In genomic region chr1:191186386-191186770, GRCm38 (mm10) we compare ENCODE assay signal across 9 mouse cellular contexts. TPM values are rescaled to one million over a fixed set of nuclear protein-coding genes. Genes with fewer than 3 reads are reported as not detected.
DNase-seq lines count a peak whose midpoint lies in the region; ATAC-seq and TF ChIP-seq lines count a peak whose summit lies in the region.
"Had no signal": no experiment of that assay in that cellular context is flagged by ENCODE, and none has a peak within 500 bp of the region (broad histone marks: within the 10 kb centered on the region; RNA-seq: fewer than 3 reads in every experiment).

No protein-coding gene starts in this region.

- peak; percentile 35 for DNase-seq in hindbrain, embryonic 10.5 days (ENCODE audit: low spot score)
- DNase-seq in heart, adult 18-20 months, result peak; percentile 61 to 70
- peak; percentile 42 for DNase-seq in kidney, adult 9 months
- DNase-seq in lung, postnatal 0 days (ENCODE audit: low spot score), result peak; percentile 73
- peak; percentile 55 for DNase-seq in urinary bladder, postnatal 25 days (ENCODE audit: low spot score)
- DNase-seq in layer of hippocampus, postnatal 14 days (ENCODE audit: low spot score in 2 of 2), result no peak

- no peak overlapping the region for H3K27ac ChIP-seq in hindbrain, embryonic 10.5 days
- no peak overlapping the region for H3K27ac ChIP-seq in hindbrain, embryonic 16.5 days (ENCODE audit: low read depth, low read length)
- peak overlapping the region; percentile 62; the same call in 1 of the 2 replicates for H3K27ac ChIP-seq in lung, postnatal 0 days (ENCODE audit: low read length)

- H3K4me1 ChIP-seq in hindbrain, embryonic 10.5 days (replicated peaks), result peaks cover 55% of the 10 kb centered on the region
- H3K4me1 ChIP-seq in hindbrain, embryonic 16.5 days (ENCODE audit: control insufficient read depth, insufficient read depth, low read depth, low read length), result peaks cover 29% of the 10 kb centered on the region
- H3K4me1 ChIP-seq in lung, postnatal 0 days (ENCODE audit: insufficient read depth, low read depth, low read length), result peaks cover 19% of the 10 kb centered on the region

- H3K27me3 ChIP-seq in hindbrain, embryonic 10.5 days (ENCODE audit: insufficient read depth, poor library complexity, severe bottlenecking), result peaks cover 94% of the 10 kb centered on the region
- peaks cover 39% of the 10 kb centered on the region for H3K27me3 ChIP-seq in hindbrain, embryonic 16.5 days (replicated peaks; ENCODE audit: control insufficient read depth, insufficient read depth, low read length)
- H3K27me3 ChIP-seq in lung, postnatal 0 days (replicated peaks; ENCODE audit: insufficient read depth, low read length), result no peaks in the 10 kb centered on the region; the same call in 1 of the 2 replicates
- H3K27me3 ChIP-seq: Patski had no signal

- H3K9me3 ChIP-seq in hindbrain, embryonic 10.5 days, result no peaks in the 10 kb centered on the region
- no peaks in the 10 kb centered on the region for H3K9me3 ChIP-seq in hindbrain, embryonic 16.5 days (ENCODE audit: control insufficient read depth, low read length)
- no peaks in the 10 kb centered on the region for H3K9me3 ChIP-seq in lung, postnatal 0 days (ENCODE audit: low read length)

- no peak for TF ChIP-seq CTCF in lung, postnatal 0 days (IDR thresholded peaks at IDR 0.05)

- WGBS in hindbrain, embryonic 10.5 days, result 5% methylated on average over 7 of the region's 7 CpGs
- WGBS in hindbrain, embryonic 16.5 days, result 3% methylated on average over 7 of the region's 7 CpGs
- WGBS in lung, postnatal 0 days, result 3% methylated on average over 7 of the region's 7 CpGs

- no peak for ATAC-seq in hindbrain, embryonic 16.5 days
- ATAC-seq in lung, postnatal 0 days, result no peak
- no peak for ATAC-seq in granulocyte monocyte progenitor cell, adult 5-6 weeks (replicated peaks; ENCODE audit: poor library complexity, severe bottlenecking)
- ATAC-seq: Patski had no signal

- no peak overlapping the region for H3K9ac ChIP-seq in hindbrain, embryonic 16.5 days (ENCODE audit: low read depth, low read length)
- no peak overlapping the region for H3K9ac ChIP-seq in lung, postnatal 0 days (replicated peaks; ENCODE audit: low read depth)

- no peak overlapping the region for H3K4me2 ChIP-seq in hindbrain, embryonic 16.5 days (ENCODE audit: low read length)
- H3K4me2 ChIP-seq in lung, postnatal 0 days (replicated peaks; ENCODE audit: low read depth, low read length), result peak overlapping the region; percentile 70

- no peak for TF ChIP-seq EP300 in lung, postnatal 0 days (IDR thresholded peaks at IDR 0.05)

- H3K4me3 ChIP-seq in hindbrain, embryonic 10.5 days, result peak overlapping the region; percentile 56; the same call in 1 of the 2 replicates
- no peak overlapping the region for H3K4me3 ChIP-seq in hindbrain, embryonic 16.5 days (ENCODE audit: low read length)
- no peak overlapping the region for H3K4me3 ChIP-seq in lung, postnatal 0 days (ENCODE audit: low read depth, low read length)

- no peaks in the 10 kb centered on the region for H3K36me3 ChIP-seq in hindbrain, embryonic 10.5 days
- no peaks in the 10 kb centered on the region for H3K36me3 ChIP-seq in hindbrain, embryonic 16.5 days (ENCODE audit: control insufficient read depth, insufficient read depth, low read length)
- H3K36me3 ChIP-seq in lung, postnatal 0 days (ENCODE audit: insufficient read depth, low read length), result no peaks in the 10 kb centered on the region

RNA-seq across cellular contexts. Expression of gene Fam71a, which starts 21.8 kb away (rescaled TPM):
- not detected in 2 replicates for polyA plus RNA-seq in hindbrain, embryonic 10.5 days (2016; fragmentation: Nextera tagmentation; extraction: Ambion mirVana)
- not detected in 2 replicates for polyA plus RNA-seq in hindbrain, embryonic 16.5 days (2015; fragmentation: Nextera tagmentation; extraction: Ambion mirVana)
- total RNA-seq in heart, adult 18-20 months (2021), result not detected
- not detected in 2 replicates for polyA plus RNA-seq in lung, postnatal 0 days (2015; fragmentation: Nextera tagmentation; extraction: Ambion mirVana)
- total RNA-seq in granulocyte monocyte progenitor cell, adult 5-6 weeks (2014; fragmentation: Nextera tagmentation), result not detected in 2 replicates
- 0.17 and 1.1 TPM in 2 replicates for total RNA-seq in granulocyte monocyte progenitor cell, adult 5-6 weeks (2017)
- not detected for total RNA-seq in layer of hippocampus, postnatal 14 days (2021)

RNA-seq across cellular contexts. Expression of gene Atf3, which starts 31.5 kb away (rescaled TPM):
- 2.4 and 2.9 TPM in 2 replicates for polyA plus RNA-seq in hindbrain, embryonic 10.5 days (2016; fragmentation: Nextera tagmentation; extraction: Ambion mirVana)
- polyA plus RNA-seq in hindbrain, embryonic 16.5 days (2015; fragmentation: Nextera tagmentation; extraction: Ambion mirVana), result 1.7 and 2.1 TPM in 2 replicates
- 10 to 100 TPM; 11.7 to 19.1 TPM for total RNA-seq in heart, adult 18-20 months (2021)
- 8.2 and 8.3 TPM in 2 replicates for polyA plus RNA-seq in lung, postnatal 0 days (2015; fragmentation: Nextera tagmentation; extraction: Ambion mirVana)
- not detected in 2 replicates for total RNA-seq in granulocyte monocyte progenitor cell, adult 5-6 weeks (2014; fragmentation: Nextera tagmentation)
- total RNA-seq in granulocyte monocyte progenitor cell, adult 5-6 weeks (2017), result 8.7 and 12.8 TPM in 2 replicates
- under 1 TPM; 0.79 to 0.90 TPM for total RNA-seq in layer of hippocampus, postnatal 14 days (2021)

Comparison
In these comparisons a context has a peak if more than half of its experiments do, and no peak if none do; other contexts are left out.
1. DNase-seq: peak in hindbrain, embryonic 10.5 days (single experiment), heart, adult 18-20 months (2 of 2), kidney, adult 9 months (single experiment), lung, postnatal 0 days (single experiment) and urinary bladder, postnatal 25 days (single experiment); none in layer of hippocampus, postnatal 14 days (0 of 2).